Mouse (Mus musculus) lung, postnatal 36 days (tissue): ENCODE results near the gene Mrpl43.
A peak's percentile ranks its signal among the peaks of the same experiment; 100 is the strongest.

Source experiments
- DNase-seq: peaks from one replicate; pipeline ENCODE4 v3.0.0; 2022; ENCODE audit warnings: mixed read lengths

The Mrpl43 gene

GRCm38 (mm10) chr19:45005444-45005843, 798 bp downstream of the Mrpl43 start, which contains the start of gene Twnk:
Gene Twnk, plus strand, starts transcription at chr19:45005663.
- peak; percentile 85 for DNase-seq

GRCm38 (mm10) chr19:45003740-45004516, 2.3 kb downstream of the Mrpl43 start:
- no peak for DNase-seq

- DNase-seq, result no peak
These were observed 3.9 kb downstream of the Mrpl43 start for GRCm38 (mm10) chr19:45002301-45002700.

- DNase-seq, result no peak
These were observed 6.6 kb downstream of the Mrpl43 start for GRCm38 (mm10) chr19:44999647-45000046.

GRCm38 (mm10) chr19:44997786-44998185, 8.5 kb downstream of the Mrpl43 start:
- DNase-seq, result no peak

- no peak for DNase-seq
These were observed 13.5 kb downstream of the Mrpl43 start for GRCm38 (mm10) chr19:44992712-44993111.

- no peak for DNase-seq
These were observed 14.0 kb downstream of the Mrpl43 start for GRCm38 (mm10) chr19:44992246-44992645.

GRCm38 (mm10) chr19:44991031-44991430, 15.2 kb downstream of the Mrpl43 start:
- no peak for DNase-seq

GRCm38 (mm10) chr19:44989567-44990495, 16.4 kb downstream of the Mrpl43 start:
- DNase-seq, result no peak

GRCm38 (mm10) chr19:44988831-44989566, 17.2 kb downstream of the Mrpl43 start, which contains the start of gene Sema4g:
Gene Sema4g, plus strand, starts transcription at chr19:44989101.
- peak; percentile 30 for DNase-seq

- no peak for DNase-seq
These were observed 17.9 kb downstream of the Mrpl43 start for GRCm38 (mm10) chr19:44988321-44988720.

GRCm38 (mm10) chr19:44987851-44988250, 18.4 kb downstream of the Mrpl43 start:
- DNase-seq, result no peak

- DNase-seq, result no peak
These were observed 19.2 kb downstream of the Mrpl43 start for GRCm38 (mm10) chr19:44987004-44987403.

- DNase-seq, result no peak
These were observed 20.9 kb downstream of the Mrpl43 start for GRCm38 (mm10) chr19:44985159-44985988.

- DNase-seq, result no peak
These were observed 21.8 kb downstream of the Mrpl43 start for GRCm38 (mm10) chr19:44984420-44984819.

GRCm38 (mm10) chr19:44983366-44983765, 22.9 kb downstream of the Mrpl43 start:
- no peak for DNase-seq

- no peak for DNase-seq
These were observed 23.6 kb downstream of the Mrpl43 start for GRCm38 (mm10) chr19:44982477-44983115.

GRCm38 (mm10) chr19:44980787-44981186, 25.5 kb downstream of the Mrpl43 start:
- DNase-seq, result no peak

- no peak for DNase-seq
These were observed 29.1 kb downstream of the Mrpl43 start for GRCm38 (mm10) chr19:44977148-44977547.

- no peak for DNase-seq
These were observed 29.6 kb downstream of the Mrpl43 start for GRCm38 (mm10) chr19:44976636-44977035.

GRCm38 (mm10) chr19:44968329-44968728, 37.9 kb downstream of the Mrpl43 start:
- no peak for DNase-seq
